Mouse (Mus musculus): ENCODE measurements at regions not wholly inside any gene's neighbourhood (a gene's known extent, or its start where the extent isn't known, plus 50 kb on each side); places are given as distances from the start of the nearest gene placed in this dataset.

GRCm38 (mm10) chr11:114391553-114391952 lies 276.8 kb upstream of the Rpl38 start:
- TF ChIP-seq ZC3H11A (IDR thresholded peaks at IDR 0.05; ENCODE audit: borderline replicate concordance, low read depth, low read length) (no peak), HCFC1 (IDR thresholded peaks at IDR 0.05; ENCODE audit: borderline replicate concordance, insufficient read depth, low read length) (no peak), MAFK (IDR thresholded peaks at IDR 0.05; ENCODE audit: insufficient read depth, low read depth, low read length) (no peak), ZNF384 (IDR thresholded peaks at IDR 0.05; ENCODE audit: low read depth, low read length) (no peak), CHD2 (IDR thresholded peaks at IDR 0.05; ENCODE audit: low read depth, low read length) (no peak)

Data from ES-E14 (cell line).